Mouse (Mus musculus) testis, adult 2 months (tissue): ENCODE measurements at regions not wholly inside any gene's neighbourhood (a gene's known extent, or its start where the extent isn't known, plus 50 kb on each side); places are given as distances from the start of the nearest gene placed in this dataset.

Source experiments
- CTCF ChIP-seq: fragments of 200-500 bp; IDR thresholded peaks from 2 replicates; pipeline ENCODE4 v1.5.1; 2012; ENCODE audit warnings: low read depth, mild to moderate bottlenecking, inconsistent platforms, low read length, moderate library complexity; ENCODE audit not compliant: control insufficient read depth, insufficient read depth, insufficient replicate concordance
- POLR2A ChIP-seq: fragments of 200-500 bp; IDR thresholded peaks from 2 replicates; pipeline ENCODE4 v1.6.1; 2012; ENCODE audit warnings: low read depth, mild to moderate bottlenecking, inconsistent platforms, low read length, moderate library complexity; ENCODE audit not compliant: control insufficient read depth

- no peak for TF ChIP-seq CTCF
- TF ChIP-seq POLR2A = no peak
Observed at GRCm38 (mm10) chr10:118989812-118990211, 119.8 kb upstream of the Dyrk2 start.
